Mouse (Mus musculus) kidney, postnatal 14 days (tissue): ENCODE measurements around the gene Adh4.
A peak's percentile ranks its signal among the peaks of the same experiment; 100 is the strongest.
"Not testable (repeated sequence)": the region's sequence is repeated elsewhere in the genome, so short reads cannot be mapped to it uniquely, and the experiment has no call there.

Source experiments
- DNase-seq: peaks from one replicate; pipeline ENCODE4 v3.0.0; 2022; ENCODE audit warnings: mixed read lengths

Adh4 gene

GRCm38 (mm10) chr3:138448077-138448860 lies 33.0 kb downstream of the Adh4 start:
- peak; percentile 66 for DNase-seq

GRCm38 (mm10) chr3:138452169-138452568 lies 36.9 kb downstream of the Adh4 start:
- DNase-seq, result no peak

- no peak for DNase-seq
These were observed 39.0 kb downstream of the Adh4 start for GRCm38 (mm10) chr3:138454234-138454633.

- DNase-seq, result no peak
These were observed 39.6 kb downstream of the Adh4 start for GRCm38 (mm10) chr3:138454711-138455435.

- no peak for DNase-seq
These were observed 43.2 kb downstream of the Adh4 start for GRCm38 (mm10) chr3:138458441-138458840.

- no peak for DNase-seq
These were observed 45.0 kb downstream of the Adh4 start for GRCm38 (mm10) chr3:138460260-138460659.

GRCm38 (mm10) chr3:138461832-138462231 lies 46.6 kb downstream of the Adh4 start:
- no peak for DNase-seq

- DNase-seq, result peak; percentile 46
These were observed 47.9 kb downstream of the Adh4 start for GRCm38 (mm10) chr3:138463137-138463536.

GRCm38 (mm10) chr3:138463807-138464206 lies 48.5 kb downstream of the Adh4 start:
- DNase-seq, result no peak

GRCm38 (mm10) chr3:138464573-138465147 lies 49.4 kb downstream of the Adh4 start:
- DNase-seq, result no peak

GRCm38 (mm10) chr3:138466656-138467055 lies 51.4 kb downstream of the Adh4 start:
- DNase-seq, result not testable (repeated sequence)

- no peak for DNase-seq
These were observed 55.8 kb downstream of the Adh4 start for GRCm38 (mm10) chr3:138471066-138471465.

GRCm38 (mm10) chr3:138479489-138479888 lies 64.2 kb downstream of the Adh4 start:
- no peak for DNase-seq
